Mouse (Mus musculus) retina, adult 2 months (tissue): Measurements from ENCODE around the gene Zfyve27.

ENCODE experiments used
- DNase-seq: peaks from one replicate; pipeline ENCODE4 v3.0.0-alpha.2; 2012; ENCODE audit warnings: low read depth, low spot score

The Zfyve27 gene

DNA sequence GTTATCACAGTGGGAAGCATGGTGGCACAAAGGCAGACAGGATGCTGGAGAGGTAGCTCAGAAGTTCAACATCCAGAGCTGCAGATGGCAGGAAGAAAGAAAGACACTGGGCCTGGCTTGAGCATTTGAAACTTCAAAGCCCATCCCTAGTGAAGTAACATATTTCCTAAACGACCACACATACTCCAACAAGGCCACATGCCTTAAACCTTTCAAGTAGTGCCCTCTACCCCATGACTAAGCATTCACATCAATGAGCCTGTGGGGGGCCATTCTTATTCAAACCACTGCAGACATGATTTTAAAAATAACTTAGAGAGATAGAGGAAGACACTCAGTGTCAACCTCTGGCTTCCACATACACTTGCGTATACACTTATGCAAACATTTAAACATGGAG lies 21.0 kb upstream of the Zfyve27 start:
- DNase-seq, result no peak

DNA sequence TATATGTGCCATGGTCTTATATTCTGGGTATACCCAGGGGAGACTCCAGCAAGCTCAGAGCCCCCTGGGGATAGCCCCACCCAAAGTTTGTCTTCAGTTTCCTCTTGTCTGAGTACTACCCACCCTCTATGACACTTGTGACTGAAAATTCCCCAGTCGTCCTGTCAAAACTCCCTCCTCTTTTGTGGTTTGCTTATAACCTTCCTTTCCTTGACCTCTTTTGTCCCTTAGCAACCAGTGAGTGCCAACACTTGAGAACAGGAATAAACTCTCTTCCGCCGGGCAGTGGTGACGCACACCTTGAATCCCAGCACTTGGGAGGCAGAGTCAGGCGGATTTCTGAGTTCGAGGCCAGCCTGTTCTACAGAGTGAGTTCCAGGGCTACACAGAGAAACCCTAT lies 19.7 kb upstream of the Zfyve27 start:
- no peak for DNase-seq

DNA sequence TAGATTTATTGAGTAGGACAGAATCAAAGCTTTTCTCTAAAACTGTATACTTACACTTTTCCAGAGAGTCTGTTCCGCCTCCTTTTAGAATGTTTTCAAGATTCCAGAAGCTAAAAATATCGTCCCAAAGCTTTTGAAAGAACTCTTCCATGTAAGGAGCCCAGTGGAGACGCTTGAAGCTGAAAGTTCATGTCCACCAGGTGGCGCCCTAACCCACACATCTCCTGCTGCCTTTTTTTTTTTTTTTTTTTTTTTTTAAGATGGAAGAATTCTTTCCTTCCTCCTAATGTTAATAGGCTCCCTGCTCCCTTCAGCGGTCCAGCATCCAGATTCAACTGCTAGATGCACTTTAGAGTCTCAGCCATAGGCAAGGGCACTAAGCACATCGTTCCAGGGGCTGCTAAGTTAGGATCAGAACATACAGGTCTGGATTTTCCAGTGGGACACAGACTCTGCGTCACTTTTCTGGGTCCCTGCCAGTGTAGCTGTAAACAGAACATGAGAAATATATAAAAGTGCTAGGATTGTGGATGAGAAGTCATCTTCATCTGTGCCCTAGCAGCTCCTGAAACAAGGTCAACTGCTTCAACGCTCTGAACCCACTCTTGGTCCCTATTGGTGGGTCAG lies 19.1 kb upstream of the Zfyve27 start:
- DNase-seq, result peak; percentile 50

DNA sequence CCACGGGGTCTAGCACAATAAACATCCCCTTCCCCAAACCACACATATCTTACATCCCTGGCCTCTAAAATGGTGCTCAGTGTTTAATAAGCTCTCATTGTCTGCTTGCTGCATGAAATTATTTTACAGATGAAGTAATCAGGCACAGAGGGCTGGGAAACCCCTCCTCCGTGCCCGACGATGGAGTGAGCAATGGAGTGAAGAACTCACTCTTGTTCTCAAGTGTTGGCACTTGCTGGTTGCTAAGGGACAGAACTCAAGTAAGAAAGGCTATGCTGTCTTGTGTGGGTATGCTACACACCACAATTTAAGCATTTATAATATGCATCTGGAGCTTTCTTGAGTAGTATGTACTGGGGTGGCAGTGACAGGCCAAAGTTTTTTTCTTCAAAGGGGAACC lies 18.5 kb upstream of the Zfyve27 start:
- DNase-seq, result no peak

DNA sequence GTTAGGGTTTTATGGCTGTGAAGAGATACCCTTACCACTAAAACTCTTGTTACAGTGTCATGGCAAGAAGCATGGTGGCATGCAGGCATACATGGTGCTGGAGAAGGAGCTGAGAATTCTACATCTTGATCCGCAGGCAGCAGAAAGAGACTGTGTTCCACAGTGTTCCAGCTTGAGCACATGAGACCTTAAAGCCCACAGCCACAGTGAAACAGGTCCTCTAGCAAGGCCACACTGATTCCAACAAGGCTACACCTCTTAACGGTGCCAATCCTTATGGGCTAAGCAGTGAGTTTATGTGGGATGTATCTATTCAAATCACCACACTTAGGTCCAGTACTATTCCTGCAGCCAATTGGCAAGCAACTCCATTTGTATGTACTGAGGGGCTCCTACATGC lies 18.0 kb upstream of the Zfyve27 start:
- no peak for DNase-seq

DNA sequence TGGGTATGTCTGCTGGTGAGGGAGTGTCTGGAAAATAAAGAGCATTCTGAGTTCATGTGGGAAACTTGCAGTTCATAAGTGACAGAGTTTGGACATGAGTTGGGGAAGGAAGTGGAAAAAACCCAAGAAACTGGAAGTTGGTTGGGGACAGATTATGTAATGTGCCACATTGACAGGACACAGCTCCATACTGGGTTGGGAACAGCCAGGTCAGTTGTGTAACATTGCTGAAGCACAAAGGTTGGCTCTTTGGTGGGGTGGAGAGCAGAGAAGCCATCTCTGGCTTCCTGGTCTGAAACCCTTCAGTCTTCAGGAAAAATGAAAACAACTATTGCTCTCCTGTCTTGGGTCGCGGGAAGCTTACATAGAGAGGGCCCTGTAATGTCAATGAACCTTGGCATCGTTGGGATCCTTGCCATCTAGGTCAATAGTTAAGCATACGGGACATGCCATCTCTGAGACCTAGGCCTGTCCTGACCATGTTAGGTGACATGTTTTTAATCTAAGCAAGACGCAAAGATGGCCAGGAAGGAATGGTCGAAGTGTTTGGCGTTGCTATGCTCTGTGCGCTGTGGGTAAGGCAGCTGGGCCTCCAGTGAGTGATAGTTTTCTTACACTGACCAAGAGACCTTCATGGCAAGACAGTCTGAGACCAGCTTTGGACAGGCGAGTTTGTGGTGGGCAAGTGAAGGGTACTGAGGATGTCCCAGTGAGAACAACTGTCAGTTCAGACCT lies 17.3 kb upstream of the Zfyve27 start:
- no peak for DNase-seq

DNA sequence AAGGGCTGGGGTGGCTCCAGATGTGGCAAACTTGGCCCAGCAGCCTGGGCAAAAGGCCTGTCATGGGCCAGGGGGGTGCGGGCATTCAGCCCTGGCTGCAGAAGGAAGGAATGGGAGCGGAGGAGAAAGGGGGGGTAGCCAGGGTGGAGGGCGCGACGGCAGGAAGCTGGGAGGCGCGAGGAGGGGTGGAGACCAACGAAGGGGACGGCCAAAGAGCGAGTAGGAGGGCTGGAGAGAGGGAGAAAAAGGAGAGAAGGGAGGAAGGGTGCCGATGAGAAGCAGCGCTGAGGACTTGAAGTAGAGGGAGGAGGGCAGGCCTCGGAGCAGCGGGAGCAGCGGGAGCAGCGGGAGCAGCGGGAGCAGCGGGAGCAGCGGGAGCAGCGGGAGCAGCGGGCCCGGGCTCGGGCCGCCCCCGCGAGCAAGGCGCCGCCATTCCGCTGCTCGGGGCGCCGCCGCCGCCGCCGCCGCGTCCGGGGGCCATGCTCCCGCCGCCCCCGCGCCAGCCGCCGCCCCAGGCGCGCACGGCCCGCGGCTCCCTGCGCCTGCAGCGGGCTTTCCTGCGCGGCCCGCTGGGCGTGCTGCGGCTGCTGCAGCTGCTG lies 16.5 kb upstream of the Zfyve27 start, which contains the start of gene Marveld1:
TSS of gene Marveld1 (plus strand) at position 231 of the 599 bp plus-strand sequence.
- DNase-seq, result no peak

DNA sequence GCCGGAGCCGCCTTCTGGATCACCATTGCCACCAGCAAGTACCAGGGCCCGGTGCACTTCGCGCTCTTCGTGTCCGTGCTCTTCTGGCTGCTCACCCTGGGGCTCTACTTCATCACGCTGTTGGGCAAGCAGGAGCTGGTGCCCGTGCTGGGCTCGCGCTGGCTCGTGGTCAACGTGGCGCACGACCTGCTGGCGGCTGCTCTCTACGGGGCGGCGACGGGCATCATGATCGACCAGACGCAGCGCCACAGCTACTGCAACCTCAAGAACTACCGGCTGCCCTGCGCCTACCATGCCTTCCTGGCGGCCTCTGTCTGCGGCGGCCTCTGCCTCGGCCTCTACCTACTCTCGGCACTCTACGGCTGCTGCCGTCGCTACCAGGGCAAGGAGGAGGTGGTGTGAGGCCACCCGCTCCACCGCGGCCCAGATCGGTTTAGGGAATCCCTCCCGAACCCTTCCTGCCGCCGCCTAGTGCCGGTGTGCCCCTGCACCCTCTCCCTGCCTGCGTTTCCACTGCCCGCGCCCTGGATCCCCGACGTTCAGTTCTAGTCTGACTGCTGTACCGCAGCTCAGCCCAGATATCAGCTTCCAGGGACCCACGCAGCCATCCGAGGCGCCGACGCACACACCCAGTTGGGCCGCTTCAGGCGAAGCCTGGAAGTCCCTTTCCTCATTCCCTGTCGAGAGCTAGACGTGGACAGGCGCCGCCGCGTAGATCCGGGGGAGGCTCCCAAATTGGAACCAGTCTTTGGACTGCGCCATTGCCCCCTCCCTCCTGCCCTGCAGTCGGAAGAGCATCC lies 15.8 kb upstream of the Zfyve27 start:
- no peak for DNase-seq

DNA sequence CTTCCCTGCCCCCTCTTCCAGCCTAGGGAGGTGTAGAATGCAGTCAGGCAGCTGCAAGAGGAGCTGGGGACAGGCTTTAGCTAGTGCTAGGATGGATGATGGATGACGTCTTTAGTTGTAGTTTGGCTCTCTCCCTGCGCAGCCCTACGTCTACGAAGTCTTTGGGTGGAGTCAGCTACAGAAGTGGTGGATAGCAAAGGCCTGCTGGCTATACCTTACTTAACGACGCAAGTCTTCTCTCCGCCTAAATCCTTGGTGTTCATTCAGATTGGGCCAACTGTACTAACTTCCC lies 15.2 kb upstream of the Zfyve27 start:
- DNase-seq, result no peak

DNA sequence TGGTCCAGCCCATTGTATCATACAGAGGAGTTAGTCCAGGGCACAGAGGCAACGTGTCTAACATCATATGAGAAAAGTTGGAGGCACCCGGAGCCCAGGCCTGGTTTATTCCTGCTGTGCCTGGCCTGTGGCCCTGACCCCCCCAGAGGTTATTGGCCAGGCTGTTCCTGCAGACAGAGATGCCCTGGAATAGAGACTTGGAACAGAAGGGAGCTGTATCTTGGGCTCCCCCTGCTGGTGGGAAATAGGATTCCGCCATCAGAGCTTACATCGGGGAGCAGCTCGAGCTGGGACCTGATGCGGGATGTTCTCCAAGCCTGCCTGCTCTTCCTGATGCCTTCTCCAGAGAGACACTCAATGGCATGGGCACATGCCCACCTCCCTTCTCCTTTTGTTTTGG lies 11.8 kb upstream of the Zfyve27 start:
- peak; percentile 69 for DNase-seq

DNA sequence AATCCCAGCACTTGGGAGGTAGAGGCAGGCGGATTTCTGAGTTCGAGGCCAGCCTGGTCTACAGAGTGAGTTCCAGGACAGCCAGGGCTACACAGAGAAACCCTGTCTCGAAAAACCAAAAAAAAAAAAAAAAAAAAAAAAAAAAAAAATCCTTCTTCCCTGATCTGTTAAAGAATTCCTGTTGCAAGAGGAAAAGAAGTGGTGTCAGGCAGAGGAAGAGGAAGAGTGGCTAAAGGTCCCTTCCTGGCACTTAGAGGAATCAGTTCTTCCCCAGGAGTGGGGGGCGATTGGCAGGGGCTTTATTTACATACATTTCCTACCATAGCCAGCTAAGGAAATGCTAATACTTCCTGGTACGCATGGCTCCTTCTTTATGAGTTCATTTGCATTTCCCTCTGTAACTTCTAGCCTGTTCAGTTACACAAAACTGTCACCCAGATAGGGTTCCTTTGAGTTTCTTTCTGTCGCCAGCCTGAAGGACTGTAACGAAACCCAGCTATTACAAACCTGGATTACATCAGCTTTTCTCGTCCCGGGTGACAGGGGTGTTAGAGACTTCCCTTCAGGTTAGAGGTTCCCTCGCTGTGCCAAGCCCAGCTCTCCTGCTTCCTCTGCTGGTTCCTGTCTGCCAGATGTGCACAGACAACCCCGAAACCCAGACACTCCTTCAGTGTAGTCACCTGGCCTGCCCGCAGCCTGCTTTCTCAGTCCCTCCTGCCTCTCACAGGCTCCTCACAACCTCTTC lies 6.1 kb upstream of the Zfyve27 start:
- no peak for DNase-seq

DNA sequence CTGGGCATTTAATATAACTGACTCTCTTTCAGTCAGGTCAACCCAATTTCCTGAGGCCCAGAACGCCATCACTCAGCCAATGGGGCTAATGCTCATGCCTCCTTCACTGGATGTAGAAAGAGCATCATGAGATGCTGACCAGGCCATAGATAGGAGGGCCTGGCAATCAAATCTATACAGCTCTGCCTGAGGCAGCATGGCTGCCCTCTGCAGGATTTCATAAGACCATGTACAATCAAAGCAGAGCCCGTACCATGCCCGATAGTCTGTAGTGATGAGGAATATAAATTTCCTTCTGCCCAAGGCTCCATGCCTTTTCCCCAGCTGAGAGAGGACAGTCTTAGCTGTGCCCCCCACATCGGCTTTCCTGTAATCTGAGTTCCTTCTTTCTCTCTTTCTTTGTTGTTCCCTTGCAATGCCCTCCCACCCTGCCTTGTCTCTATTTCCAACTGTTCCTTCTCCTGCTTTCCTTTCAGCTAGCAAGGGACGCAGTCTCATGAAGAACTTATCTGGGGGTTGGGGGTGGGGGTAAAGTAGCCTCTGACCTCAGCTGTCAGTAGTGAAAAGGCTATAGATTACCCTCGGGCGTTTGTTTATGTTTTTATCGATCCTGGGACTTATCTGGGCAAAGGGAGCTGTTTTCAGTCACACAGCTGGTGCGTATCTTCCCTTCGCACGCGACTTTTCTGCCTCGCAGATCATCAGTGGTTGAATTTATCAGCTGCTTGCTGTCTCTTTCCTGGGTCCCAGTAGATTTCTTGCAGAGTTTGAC lies 5.3 kb upstream of the Zfyve27 start:
- no peak for DNase-seq

DNA sequence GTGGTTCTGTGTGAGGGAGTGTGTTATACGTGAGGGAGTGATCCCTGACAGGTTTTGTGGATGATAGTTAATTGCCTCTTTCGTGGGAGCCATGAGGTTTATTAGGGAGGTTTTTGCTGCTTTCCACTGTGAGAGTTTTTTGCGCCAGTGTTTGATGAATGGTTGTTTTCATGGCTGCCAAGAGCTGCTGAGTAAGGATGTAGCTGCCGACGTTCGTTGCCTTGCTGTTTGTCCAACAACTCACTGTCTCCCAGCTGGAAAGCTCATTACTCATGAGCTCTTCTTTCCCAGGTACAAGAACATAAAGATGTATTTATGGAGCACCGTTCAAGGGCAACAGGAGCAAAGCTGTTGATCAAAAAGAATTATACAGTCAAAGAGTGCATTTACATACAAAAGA lies 437 bp downstream of the Zfyve27 start:
- no peak for DNase-seq

DNA sequence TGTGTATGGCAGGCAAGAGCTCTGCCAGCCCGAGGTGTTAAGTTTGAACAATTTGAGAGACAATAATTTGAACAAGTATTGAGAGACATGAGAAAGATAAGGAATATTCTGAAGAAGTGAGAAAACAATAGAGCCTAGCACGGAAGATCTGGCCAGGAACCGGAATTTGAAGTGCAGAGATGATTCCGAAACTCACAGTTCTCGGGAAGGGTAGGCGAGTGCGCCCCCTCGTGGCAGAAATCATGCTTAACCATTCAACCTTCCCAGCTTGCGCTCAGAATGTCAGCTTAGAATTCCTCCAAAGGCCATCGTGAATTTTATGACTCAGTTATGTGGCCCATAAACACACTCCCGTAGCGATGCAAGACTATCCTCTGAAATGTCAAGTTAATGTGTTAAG lies 2.4 kb downstream of the Zfyve27 start:
- peak; percentile 61 for DNase-seq

DNA sequence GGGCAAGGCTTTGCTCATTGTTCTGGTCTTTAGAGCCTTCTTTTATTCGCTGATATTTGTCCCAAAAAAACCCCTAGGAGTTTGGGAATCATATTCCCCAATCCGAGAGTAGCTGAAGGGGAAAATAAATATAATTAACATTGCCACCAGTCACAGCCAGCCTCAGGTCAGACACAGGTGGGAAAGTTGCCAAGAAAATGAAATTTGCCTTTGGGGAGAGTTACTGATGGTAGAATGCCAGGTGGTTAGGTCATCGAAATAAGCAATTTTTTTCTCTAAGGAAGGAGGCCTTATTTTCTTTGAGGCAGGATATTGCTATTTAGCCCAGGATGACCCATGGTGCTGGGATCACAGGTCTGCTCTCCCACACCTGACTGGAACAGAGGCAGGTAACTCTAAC lies 3.0 kb downstream of the Zfyve27 start:
- no peak for DNase-seq

DNA sequence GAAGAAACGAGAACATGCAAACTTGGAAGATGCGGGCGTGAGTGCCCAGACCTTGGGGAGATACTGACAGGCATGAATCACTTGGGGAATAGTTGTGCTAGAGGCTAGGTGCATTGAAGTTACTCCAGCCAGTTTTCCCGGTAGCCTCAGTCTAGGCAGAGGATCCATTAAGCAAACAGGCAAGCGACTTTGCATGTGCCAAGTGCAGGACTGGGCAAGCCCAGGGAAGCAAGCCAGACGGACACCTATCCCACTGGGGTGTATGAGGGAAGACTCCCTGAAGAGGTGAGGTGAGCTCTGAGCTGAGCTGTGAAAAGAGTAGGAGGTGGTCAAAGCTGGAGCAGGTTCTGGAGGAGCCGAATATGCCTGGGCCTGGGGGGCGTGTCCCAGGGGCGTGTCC lies 3.7 kb downstream of the Zfyve27 start:
- DNase-seq, result no peak

DNA sequence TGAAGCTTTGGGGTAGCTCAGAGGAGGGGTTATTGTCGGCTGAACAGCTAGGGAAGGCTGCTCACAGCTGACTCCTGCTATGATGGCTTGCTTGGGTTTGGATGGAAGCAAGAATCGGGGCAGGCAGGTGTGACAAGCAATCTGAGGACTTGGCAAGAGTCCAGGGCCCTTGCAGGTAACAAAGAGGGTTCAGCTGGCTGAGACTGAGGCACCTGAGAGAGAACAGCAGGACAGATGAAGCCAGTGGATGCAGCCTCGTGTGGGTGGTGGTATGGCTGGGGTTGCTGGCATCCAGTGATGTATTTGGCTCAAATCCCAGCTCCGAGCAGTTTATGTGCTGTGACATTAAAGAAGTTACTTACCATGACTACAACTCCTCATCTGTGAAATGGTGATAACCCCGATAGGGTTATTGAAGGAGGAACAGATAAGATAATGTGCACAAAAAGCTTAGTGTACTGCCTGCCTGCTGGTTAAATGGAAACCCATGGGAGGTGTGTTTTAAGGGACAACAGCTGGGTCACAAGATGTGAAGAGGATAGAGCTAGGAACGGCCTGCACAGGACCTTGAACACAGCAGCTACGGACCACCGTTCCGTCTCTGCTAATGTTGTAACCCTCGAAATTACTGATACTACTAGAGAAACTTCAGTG lies 5.7 kb downstream of the Zfyve27 start:
- DNase-seq, result no peak

DNA sequence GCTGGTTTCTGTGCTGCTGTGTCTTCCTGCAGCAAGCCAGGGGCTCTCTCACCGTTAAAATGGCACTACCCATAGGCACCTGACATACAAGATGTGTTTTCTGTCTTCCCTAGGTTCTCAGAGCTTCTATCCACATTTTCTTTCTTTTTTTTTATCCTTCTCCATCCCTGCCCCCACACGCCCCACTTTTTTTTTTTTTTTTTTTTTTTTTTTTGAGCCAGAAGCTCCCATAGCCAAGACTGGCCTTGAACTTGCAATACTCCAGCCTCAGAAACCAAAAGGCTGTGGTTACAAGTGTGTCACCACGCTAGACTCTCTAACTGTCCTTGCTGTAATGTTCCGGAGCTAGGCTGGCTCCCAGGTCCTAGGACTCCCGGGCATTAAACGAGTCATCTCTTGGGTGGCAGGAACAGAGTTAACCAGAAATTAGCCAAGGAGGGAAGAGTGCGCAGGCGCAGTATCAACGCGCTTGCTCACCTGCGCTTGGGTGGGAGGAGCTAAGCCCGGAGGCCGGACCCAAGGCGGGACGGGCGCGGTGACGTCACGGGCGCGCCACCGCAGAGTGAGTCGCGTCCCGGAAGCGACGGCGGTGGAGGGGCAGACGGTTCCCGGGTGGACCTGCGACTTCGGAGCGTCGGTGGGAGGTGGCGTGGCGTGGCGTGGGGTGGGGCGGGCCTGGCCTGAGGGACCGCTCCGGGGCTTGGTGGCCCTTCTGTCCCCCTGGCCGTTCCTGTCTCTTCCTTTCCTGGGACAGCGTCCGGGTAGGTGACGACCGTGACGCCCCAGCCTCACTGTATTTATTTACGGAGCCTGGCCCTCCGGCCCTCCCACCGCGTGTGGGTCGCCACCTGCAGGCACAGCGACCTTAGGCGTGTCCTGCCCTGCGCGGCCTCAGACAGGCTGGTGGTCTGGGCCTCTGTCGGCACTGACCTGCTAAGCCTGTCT lies 6.5 kb downstream of the Zfyve27 start:
- peak; percentile 87 for DNase-seq

DNA sequence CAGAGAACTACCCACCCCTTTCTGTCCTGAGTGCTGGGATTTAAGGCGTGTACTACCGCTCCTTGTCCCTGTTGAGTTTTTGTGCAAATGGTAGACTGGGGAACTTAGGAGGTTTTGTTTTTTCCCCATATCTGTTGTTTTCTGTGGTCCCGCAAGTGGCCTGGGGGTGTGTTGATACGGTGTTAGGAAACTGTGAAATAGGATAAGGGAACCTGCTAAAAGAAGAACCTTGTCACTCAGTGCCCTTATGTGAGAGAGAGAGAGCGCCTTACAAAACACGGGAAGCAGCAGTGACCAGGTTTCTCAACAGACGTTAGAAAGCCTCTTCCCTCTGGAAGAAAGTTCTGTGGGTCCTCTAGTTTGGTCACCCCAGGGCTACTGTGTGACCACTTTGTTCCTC lies 13.1 kb downstream of the Zfyve27 start:
- DNase-seq, result no peak
